Mouse (Mus musculus): ENCODE results near the gene Hey2. TPM values are rescaled to one million over a fixed set of nuclear protein-coding genes. Genes with fewer than 3 reads are reported as not detected.

Gene Hey2
- 1.4 and 2.3 TPM in 2 replicates for polyA plus RNA-seq (2012; rRNA removed; ENCODE audit: low replicate concordance)

GRCm38 (mm10) chr10:30842643-30843437, at the start of gene Hey2:
Gene Hey2, minus strand, starts transcription at chr10:30842801.

DNA sequence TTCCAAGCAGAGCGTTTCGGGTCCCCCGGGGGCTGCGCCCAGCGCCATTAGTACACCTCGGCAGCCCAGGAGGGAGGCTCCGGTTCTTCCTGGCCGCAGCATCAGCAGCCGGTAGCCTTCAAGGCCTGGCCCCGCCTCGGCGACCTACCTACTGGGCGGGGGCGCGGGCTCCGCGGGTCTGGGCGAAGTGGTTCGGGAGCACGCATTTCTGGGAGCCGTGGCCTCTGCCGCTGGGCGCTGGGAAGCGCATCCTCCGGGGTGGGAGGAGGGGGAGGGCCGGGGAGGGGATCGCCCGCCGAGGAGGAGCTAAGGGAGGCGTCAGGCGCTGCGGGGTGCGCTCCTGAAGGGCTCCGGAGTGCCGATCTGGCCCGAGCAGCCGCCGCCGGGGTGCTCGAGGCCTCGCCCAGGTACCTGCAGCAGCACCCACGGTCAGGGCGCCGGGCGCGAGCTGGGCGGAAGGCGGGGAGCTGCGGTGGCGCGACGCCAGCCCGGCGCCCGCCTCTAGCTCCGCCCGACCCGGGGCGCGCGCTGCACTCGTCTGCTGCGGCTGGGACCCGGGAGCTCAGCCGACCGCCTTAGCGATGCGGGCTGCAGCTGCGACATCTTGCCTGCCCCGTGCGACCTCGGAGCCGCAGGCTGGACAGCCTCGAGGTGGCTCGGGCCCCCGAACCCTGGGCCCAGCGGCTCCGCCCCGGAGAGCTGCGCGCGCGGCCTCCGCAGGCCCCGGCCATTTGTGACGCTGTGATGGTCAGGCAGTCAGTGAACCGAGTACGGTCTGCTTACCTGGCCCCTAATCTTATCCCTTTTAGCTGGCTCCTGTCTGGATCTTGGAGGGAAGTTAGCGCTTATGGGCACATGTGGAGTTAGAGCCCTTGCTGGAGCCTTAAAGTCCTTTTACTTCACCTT, 39.7 kb downstream of the Hey2 start, which contains the start of gene Ncoa7:
Ncoa7 (minus strand) TSS at position 646 of the 906 bp plus-strand sequence.

Other genes with a start within 250 kb of the Hey2 start
- gene Trmt11, start 242.1 kb downstream of the Hey2 start, polyA plus RNA-seq (2012; rRNA removed; ENCODE audit: low replicate concordance): 0.12 and 0.19 TPM in 2 replicates
- 3.0 and 5.5 TPM in 2 replicates for gene Hint3, start 213.2 kb downstream of the Hey2 start, polyA plus RNA-seq (2012; rRNA removed; ENCODE audit: low replicate concordance)
- 1.8 and 2.4 TPM in 2 replicates for gene Ncoa7, start 39.5 kb downstream of the Hey2 start, polyA plus RNA-seq (2012; rRNA removed; ENCODE audit: low replicate concordance)